Mouse (Mus musculus) midbrain, embryonic 11.5 days (tissue): ENCODE measurements at regions not wholly inside any gene's neighbourhood (a gene's known extent, or its start where the extent isn't known, plus 50 kb on each side); places are given as distances from the start of the nearest gene placed in this dataset.
A peak's percentile ranks its signal among the peaks of the same experiment; 100 is the strongest.

ENCODE experiments used
- ATAC-seq: fragments of 200-750 bp; cut with Nextera tagmentation; 2 replicates; pipeline ENCODE4 v1.8.0; 2017; ENCODE audit warnings: moderate TSS enrichment, moderate library complexity; ENCODE audit not compliant: low FRiP score
- DNase-seq: peaks from one replicate; pipeline ENCODE4 v3.0.0; 2015; ENCODE audit warnings: low spot score; ENCODE audit errors: missing footprints
- H3K27ac ChIP-seq: fragments of 300-500 bp; sonication (generic); 2 replicates; pipeline ENCODE4 v1.5.1; 2014; ENCODE audit warnings: low read depth, low read length
- H3K27me3 ChIP-seq: fragments of 300-500 bp; sonication (generic); 2 replicates; pipeline ENCODE4 v1.6.1; 2014; ENCODE audit warnings: mild to moderate bottlenecking, low read length, moderate library complexity, mixed read lengths; ENCODE audit not compliant: control insufficient read depth, insufficient read depth
- H3K36me3 ChIP-seq: fragments of 300-500 bp; sonication (generic); 2 replicates; pipeline ENCODE4 v1.6.1; 2014; ENCODE audit warnings: mild to moderate bottlenecking, low read length, moderate library complexity, mixed read lengths; ENCODE audit not compliant: control insufficient read depth, insufficient read depth
- H3K4me1 ChIP-seq: fragments of 300-500 bp; sonication (generic); 2 replicates; pipeline ENCODE4 v1.6.1; 2014; ENCODE audit warnings: low read length; ENCODE audit not compliant: control insufficient read depth, insufficient read depth
- H3K4me2 ChIP-seq: fragments of 300-500 bp; sonication (generic); 2 replicates; pipeline ENCODE4 v1.6.1; 2014; ENCODE audit warnings: mild to moderate bottlenecking, moderate library complexity
- H3K4me3 ChIP-seq: fragments of 300-500 bp; sonication (generic); 2 replicates; pipeline ENCODE4 v1.5.1; 2014; ENCODE audit warnings: low read depth, low read length
- H3K9ac ChIP-seq: fragments of 300-500 bp; sonication (generic); 2 replicates; pipeline ENCODE4 v1.6.1; 2014; ENCODE audit warnings: low read length
- H3K9me3 ChIP-seq: fragments of 300-500 bp; sonication (generic); 2 replicates; pipeline ENCODE4 v1.6.1; 2016; ENCODE audit warnings: low read length; ENCODE audit not compliant: control insufficient read depth
- WGBS: fragments of 180-500 bp; shearing (Covaris S2); extraction: QIAGEN DNeasy Blood & Tissue Kit; methylation state at CpG from one replicate; pipeline ENCODE4 v1.1.7; 2014; 5-methylcytosine and 5-hydroxymethylcytosine counted together

GRCm38 (mm10) chr13:48350955-48351354, 89.9 kb downstream of the Id4 start:
- no peak overlapping the region for H3K27ac ChIP-seq
- 23% methylated on average over 11 of the region's 11 CpGs for WGBS
- no peak overlapping the region for H3K4me2 ChIP-seq
- peaks cover 4% of the 10 kb centered on the region; the same call in 1 of the 2 replicates for H3K4me1 ChIP-seq
- H3K27me3 ChIP-seq = no peaks in the 10 kb centered on the region
- H3K9me3 ChIP-seq = no peaks in the 10 kb centered on the region
- ATAC-seq = no peak
- no peak for DNase-seq
- no peaks in the 10 kb centered on the region for H3K36me3 ChIP-seq
- no peak overlapping the region for H3K9ac ChIP-seq
- H3K4me3 ChIP-seq = no peak overlapping the region

DNA sequence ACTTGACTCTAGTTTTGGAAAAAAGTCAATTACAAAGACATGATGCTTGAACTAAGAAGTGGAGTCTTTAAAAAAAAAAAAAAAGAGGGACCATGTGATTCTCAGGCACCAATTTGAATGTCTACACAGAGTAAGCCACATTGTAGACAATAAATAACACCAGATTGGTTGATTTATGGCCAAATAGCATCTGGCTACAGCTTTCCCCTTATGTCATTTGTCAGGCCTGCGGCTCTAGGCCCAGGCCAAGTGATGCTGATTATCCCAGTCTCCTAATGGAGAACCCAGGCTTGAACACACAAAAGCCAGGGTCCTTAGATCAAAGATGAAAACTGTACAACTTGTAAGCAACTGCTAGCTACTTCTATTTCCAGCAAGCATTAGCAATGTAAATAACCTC, 96.1 kb downstream of the Id4 start:
- Histone ChIP-seq H3K4me2 (no peak overlapping the region), H3K4me1 (no peaks in the 10 kb centered on the region), H3K27ac (no peak overlapping the region), H3K27me3 (no peaks in the 10 kb centered on the region), H3K36me3 (no peaks in the 10 kb centered on the region), H3K4me3 (no peak overlapping the region), H3K9ac (no peak overlapping the region), H3K9me3 (no peaks in the 10 kb centered on the region)
- WGBS = 88% methylated on average over 1 of the region's 1 CpGs
- ATAC-seq (no peak), DNase-seq (no peak)

DNA sequence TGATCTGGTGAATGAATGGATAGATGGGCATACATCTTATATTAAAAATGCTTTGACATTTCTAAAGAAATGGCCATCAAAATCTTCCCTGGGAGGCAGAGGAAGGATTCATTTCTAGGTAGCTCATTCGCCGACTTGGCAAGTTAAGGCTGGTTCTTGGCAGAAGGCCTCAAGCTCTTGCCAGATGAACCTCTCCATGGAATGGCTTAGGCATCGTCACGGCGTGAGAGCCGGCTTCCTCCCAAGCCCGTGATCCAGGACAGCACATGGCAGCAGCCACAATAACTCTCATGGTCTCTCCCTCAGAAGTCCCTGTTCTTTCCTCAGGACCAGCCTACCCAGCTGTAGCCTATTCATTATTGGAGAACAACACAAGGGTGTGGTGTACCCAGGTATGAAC, 96.6 kb downstream of the Id4 start:
- H3K36me3 ChIP-seq = no peaks in the 10 kb centered on the region
- H3K27me3 ChIP-seq = no peaks in the 10 kb centered on the region
- no peaks in the 10 kb centered on the region for H3K4me1 ChIP-seq
- no peaks in the 10 kb centered on the region for H3K9me3 ChIP-seq
- WGBS = 96% methylated on average over 7 of the region's 7 CpGs
- DNase-seq = no peak
- H3K9ac ChIP-seq = no peak overlapping the region
- H3K4me2 ChIP-seq = no peak overlapping the region
- no peak overlapping the region for H3K4me3 ChIP-seq
- ATAC-seq = no peak
- H3K27ac ChIP-seq = no peak overlapping the region

GRCm38 (mm10) chr13:48371060-48371459, 110.0 kb downstream of the Id4 start:
- H3K36me3 ChIP-seq = no peaks in the 10 kb centered on the region
- DNase-seq = no peak
- 29% methylated on average over 9 of the region's 9 CpGs for WGBS
- no peak overlapping the region for H3K9ac ChIP-seq
- ATAC-seq = no peak
- no peaks in the 10 kb centered on the region for H3K27me3 ChIP-seq
- no peak overlapping the region for H3K4me2 ChIP-seq
- H3K27ac ChIP-seq = no peak overlapping the region
- peaks cover 6% of the 10 kb centered on the region; the same call in 1 of the 2 replicates for H3K4me1 ChIP-seq
- H3K9me3 ChIP-seq = no peaks in the 10 kb centered on the region
- no peak overlapping the region for H3K4me3 ChIP-seq

GRCm38 (mm10) chr13:48376405-48376804, 115.4 kb downstream of the Id4 start:
- no peak overlapping the region for H3K27ac ChIP-seq
- H3K9ac ChIP-seq = no peak overlapping the region
- no peak overlapping the region for H3K4me3 ChIP-seq
- no peak overlapping the region for H3K4me2 ChIP-seq
- H3K27me3 ChIP-seq = no peaks in the 10 kb centered on the region
- ATAC-seq = no peak
- no peaks in the 10 kb centered on the region for H3K36me3 ChIP-seq
- H3K9me3 ChIP-seq = no peaks in the 10 kb centered on the region
- peaks cover under 1% of the 10 kb centered on the region; the same call in 1 of the 2 replicates for H3K4me1 ChIP-seq
- whole genome bisulfite sequencing = 55% methylated on average over 4 of the region's 4 CpGs
- DNase-seq = no peak

- no peaks in the 10 kb centered on the region for H3K36me3 ChIP-seq
- 0 out of 2 replicates have a peak overlapping the region, but pooled peaks have one; percentile 20 for H3K27ac ChIP-seq
- 77% methylated on average over 13 of the region's 13 CpGs for WGBS
- no peaks in the 10 kb centered on the region for H3K4me1 ChIP-seq
- H3K9me3 ChIP-seq = no peaks in the 10 kb centered on the region
- H3K9ac ChIP-seq = no peak overlapping the region
- H3K4me2 ChIP-seq = no peak overlapping the region
- no peak for ATAC-seq
- no peak for DNase-seq
- no peak overlapping the region for H3K4me3 ChIP-seq
- no peaks in the 10 kb centered on the region for H3K27me3 ChIP-seq
Observed at GRCm38 (mm10) chr13:48383580-48384445, 122.8 kb downstream of the Id4 start.

GRCm38 (mm10) chr13:48384901-48385300, 123.9 kb downstream of the Id4 start:
- no peaks in the 10 kb centered on the region for H3K4me1 ChIP-seq
- H3K27ac ChIP-seq = no peak overlapping the region
- H3K9ac ChIP-seq = no peak overlapping the region
- H3K27me3 ChIP-seq = no peaks in the 10 kb centered on the region
- no peaks in the 10 kb centered on the region for H3K36me3 ChIP-seq
- ATAC-seq (no peak), DNase-seq (no peak)
- WGBS = 74% methylated on average over 11 of the region's 11 CpGs
- no peak overlapping the region for H3K4me2 ChIP-seq
- H3K4me3 ChIP-seq = no peak overlapping the region
- H3K9me3 ChIP-seq = no peaks in the 10 kb centered on the region

DNA sequence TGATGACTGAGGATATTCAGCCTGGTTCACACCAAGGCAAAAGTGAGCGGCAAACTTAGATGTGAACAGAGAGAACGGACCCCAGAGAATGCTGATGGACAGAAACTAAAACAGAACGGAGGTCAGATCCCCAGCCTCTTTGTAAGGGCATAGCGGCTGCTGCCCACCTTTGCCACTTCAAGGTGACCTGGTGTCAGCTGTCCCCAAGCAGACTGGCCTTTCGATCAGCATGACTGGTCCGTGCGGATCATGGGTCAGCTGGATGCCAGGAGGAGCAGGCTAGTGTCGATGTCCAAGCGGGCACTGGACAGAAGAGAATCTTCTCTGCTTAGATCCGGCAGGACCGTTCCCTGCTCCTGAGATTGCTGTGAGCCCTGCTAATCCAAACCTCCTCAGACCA, 122.1 kb downstream of the Zfp169 start:
- DNase-seq = no peak
- 93% methylated on average over 11 of the region's 11 CpGs for WGBS

GRCm38 (mm10) chr13:48397761-48398160, 115.5 kb downstream of the Zfp169 start:
- no peaks in the 10 kb centered on the region for H3K36me3 ChIP-seq
- H3K4me2 ChIP-seq = no peak overlapping the region
- DNase-seq = no peak
- no peak overlapping the region for H3K9ac ChIP-seq
- H3K4me3 ChIP-seq = no peak overlapping the region
- no peak for ATAC-seq
- H3K27me3 ChIP-seq = no peaks in the 10 kb centered on the region
- 23% methylated on average over 1 of the region's 1 CpGs for WGBS
- no peaks in the 10 kb centered on the region for H3K4me1 ChIP-seq
- H3K27ac ChIP-seq = no peak overlapping the region
- H3K9me3 ChIP-seq = no peaks in the 10 kb centered on the region

More for the DNA sequence above, 122.1 kb downstream of the Zfp169 start:
- H3K27me3 ChIP-seq = no peaks in the 10 kb centered on the region
- H3K9me3 ChIP-seq = no peaks in the 10 kb centered on the region
- no peaks in the 10 kb centered on the region for H3K4me1 ChIP-seq
- H3K4me2 ChIP-seq = no peak overlapping the region
- no peak for ATAC-seq
- no peak overlapping the region for H3K4me3 ChIP-seq
- no peak overlapping the region for H3K9ac ChIP-seq
- no peaks in the 10 kb centered on the region for H3K36me3 ChIP-seq
- H3K27ac ChIP-seq = no peak overlapping the region
